Mouse (Mus musculus) NIH3T3 (cell line): ENCODE data around the gene Cyp2c69.
"Not testable (repeated sequence)": the region's sequence is repeated elsewhere in the genome, so short reads cannot be mapped to it uniquely, and the experiment has no call there.

Experiments used
- DNase-seq: peaks from one replicate; pipeline ENCODE4 v3.0.0-alpha.2; 2012; ENCODE audit warnings: low read depth

Cyp2c69 gene

GRCm38 (mm10) chr19:39886699-39887098 lies at the start of gene Cyp2c69:
Gene Cyp2c69, minus strand, starts transcription at chr19:39886799.
- not testable (repeated sequence) for DNase-seq

DNA sequence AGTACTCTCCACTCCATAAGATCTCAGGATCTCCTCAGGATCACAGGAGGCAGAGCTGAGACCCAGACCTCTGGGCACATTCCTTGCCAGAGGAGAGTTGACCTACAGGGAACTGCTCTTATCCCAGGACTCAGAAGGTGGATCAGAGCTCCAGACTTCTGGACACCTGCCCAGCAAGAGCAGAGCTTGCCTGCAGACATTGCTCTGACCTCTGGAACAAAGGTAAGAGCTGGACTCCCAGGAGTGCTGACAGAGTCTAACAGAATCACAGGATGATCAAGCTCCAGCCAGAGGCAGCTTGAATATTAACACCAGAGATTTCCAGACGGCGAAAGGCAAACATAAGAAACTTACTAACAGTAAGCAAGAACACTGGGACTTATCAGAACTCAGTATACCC lies 48.8 kb upstream of the Cyp2c69 start:
- no peak for DNase-seq

- no peak for DNase-seq
These were observed 43.4 kb upstream of the Cyp2c69 start for GRCm38 (mm10) chr19:39930032-39930431.

DNA sequence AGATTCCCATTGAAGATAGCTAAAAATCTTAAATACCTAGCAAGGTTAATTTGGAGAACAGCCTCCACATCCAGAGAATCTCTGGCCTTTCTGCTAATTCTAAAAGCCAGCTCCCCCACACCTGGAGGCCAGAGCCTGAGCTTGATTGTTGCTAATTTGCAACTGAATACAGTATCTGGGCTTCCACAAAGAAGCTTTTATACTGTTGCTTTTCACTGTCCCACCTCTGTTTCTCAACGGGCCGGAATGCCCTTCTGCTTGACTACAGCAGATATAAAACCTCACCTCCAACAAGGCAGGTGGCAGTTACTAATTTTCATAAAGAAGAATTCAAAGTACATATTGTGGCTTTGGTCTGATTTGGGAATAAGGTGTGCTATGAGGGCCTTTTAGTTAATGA lies 15.1 kb upstream of the Cyp2c69 start:
- DNase-seq = no peak

GRCm38 (mm10) chr19:39890079-39890478 lies 3.5 kb upstream of the Cyp2c69 start:
- DNase-seq = not testable (repeated sequence)

DNA sequence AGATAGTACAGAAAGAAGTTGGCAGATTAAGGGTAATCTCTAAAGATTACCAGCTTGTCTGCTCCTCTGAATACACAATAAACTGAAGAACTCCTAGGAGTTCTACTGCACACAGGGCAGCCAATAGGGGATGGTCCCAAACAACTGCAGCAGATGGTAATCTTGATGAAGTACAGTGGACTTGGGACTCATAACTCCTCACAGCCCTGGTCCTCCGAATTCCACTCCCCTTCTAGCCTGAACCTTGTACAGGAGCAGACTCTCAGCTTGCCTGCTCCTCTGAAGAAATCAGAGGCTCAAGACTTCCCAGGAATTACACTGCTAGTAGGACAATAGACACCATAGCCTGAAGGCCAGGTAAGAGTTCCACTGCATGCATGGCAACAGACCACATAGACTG lies 20.5 kb downstream of the Cyp2c69 start:
- no peak for DNase-seq

- DNase-seq = not testable (repeated sequence)
These were observed 65.7 kb downstream of the Cyp2c69 start for GRCm38 (mm10) chr19:39820931-39821330.

DNA sequence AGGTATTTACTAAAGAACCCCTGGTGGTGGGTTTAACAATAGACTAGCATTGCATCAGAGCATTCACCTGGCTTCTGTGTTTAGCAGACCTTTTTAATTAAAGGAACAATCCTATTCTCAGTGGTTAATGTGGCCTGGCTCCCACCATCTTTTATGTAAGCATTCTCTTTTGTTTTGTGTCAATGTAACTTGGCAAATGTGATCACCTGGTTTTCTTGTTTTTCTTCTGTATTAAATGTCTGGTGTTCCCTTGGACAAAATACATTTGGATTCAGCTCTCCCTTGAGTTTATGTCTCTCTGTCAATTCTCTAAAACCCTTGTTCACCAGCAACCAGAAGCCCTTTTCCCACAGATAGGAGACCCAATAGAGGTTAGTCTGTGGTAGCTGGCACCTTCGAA lies 70.2 kb downstream of the Cyp2c69 start:
- not testable (repeated sequence) for DNase-seq

DNA sequence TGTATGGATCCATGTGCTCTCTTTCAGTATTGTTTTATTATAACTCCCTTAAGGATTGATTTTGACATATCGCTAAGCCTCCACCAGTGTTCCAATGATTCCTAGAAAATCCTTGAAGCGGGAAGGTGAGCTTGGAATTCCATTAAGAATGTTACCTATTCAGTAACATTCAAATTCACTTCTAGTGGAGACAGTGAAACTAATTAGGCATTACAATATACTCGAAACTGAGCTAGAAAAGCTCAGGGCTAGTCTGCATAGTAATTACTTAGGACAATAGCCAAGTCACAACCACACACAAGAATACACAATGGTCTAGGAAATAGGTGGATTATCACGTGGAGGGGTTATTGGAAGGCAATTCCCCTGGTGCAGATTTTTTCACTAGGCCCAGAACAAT lies 70.6 kb downstream of the Cyp2c69 start:
- not testable (repeated sequence) for DNase-seq

DNA sequence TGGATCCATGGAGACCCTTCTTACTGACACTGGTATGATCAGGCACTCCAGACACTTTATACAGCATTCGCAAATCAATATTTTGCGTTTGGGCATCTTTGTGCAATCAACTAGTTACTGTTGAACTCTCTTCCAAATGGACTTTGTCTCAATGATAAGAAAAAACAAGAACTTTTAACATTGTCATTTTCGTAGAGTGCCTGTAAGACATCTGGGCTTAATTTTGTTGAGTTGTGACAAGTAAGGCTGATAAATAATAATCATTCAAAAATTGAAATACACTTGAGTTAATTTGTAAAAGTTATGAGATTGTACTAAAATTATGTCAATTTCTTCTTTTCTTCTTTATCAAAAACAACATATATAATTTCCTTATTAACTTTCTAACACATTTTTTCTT lies 73.9 kb downstream of the Cyp2c69 start, which contains the start of gene Cyp2c40:
TSS of gene Cyp2c40 (minus strand) at position 101 of the 400 bp plus-strand sequence.
- not testable (repeated sequence) for DNase-seq
